Mouse (Mus musculus): ENCODE measurements around the gene Gm10160. TPM values are rescaled to one million over a fixed set of nuclear protein-coding genes. Genes with fewer than 3 reads are reported as not detected.

Gene Gm10160
- polyA plus RNA-seq, 1 experiment = not detected

DNA sequence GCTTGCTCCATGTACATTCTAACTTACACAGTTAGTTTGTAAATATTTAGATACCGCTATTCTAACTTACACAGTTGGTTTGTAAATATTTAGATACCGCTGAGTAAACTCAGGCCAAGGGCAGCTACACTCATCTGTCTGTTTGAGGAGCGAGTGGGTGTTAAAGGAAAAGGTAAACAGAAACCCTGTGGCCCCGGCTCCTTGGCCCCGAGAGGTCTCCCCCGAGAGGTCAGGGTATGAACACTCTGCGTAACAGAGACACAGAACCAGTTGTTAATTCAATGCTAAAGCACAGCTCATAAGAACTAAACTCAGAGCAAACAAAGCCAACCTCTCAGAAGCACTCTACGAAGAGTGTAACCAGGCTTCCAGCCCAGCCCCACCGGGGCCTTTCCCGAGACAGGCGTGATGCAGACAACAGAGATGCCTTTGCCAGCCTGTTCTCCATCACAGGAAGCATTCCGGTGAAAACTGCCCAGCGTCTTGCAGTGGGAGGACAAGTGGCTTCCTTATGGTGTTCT is 17.0 kb upstream of the Gm10160 start:
- no peak overlapping the region for H3K27ac ChIP-seq (ENCODE audit: insufficient read depth, low read depth, low read length)
- no peak overlapping the region for H3K4me3 ChIP-seq (ENCODE audit: insufficient read depth, low read length)
- peaks cover 3% of the 10 kb centered on the region; the same call in 1 of the 2 replicates for H3K4me1 ChIP-seq (ENCODE audit: control insufficient read depth, insufficient read depth, low read length)
- TF ChIP-seq CTCF (IDR thresholded peaks at IDR 0.05; ENCODE audit: low read depth, low read length) (no peak), POLR2A (IDR thresholded peaks at IDR 0.05; ENCODE audit: borderline replicate concordance, low read depth, low read length) (no peak)

DNA sequence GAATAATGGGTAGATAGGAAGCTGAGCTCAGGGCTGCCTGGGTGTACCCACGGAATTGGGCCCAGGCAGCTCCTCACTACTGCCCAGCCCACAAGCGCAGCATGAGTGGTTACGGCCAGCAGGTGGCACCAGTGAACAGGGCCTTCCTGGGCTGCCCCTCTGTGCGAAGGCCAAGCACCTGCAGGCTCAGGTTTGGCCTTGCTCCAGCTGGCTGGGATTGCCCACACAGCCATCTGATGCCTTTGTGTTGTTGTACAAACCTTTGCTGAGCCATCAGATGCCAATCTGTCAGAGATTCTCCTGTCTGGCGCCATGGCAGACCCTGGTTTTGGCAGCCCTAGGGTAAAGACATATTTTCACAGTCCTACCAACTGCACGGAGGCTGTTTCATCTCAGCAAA is 12.6 kb upstream of the Gm10160 start:
- peak; percentile 56; the same call in 1 of the 2 replicates for TF ChIP-seq CTCF (IDR thresholded peaks at IDR 0.05; ENCODE audit: low read depth, low read length)
- no peak for TF ChIP-seq POLR2A (IDR thresholded peaks at IDR 0.05; ENCODE audit: borderline replicate concordance, low read depth, low read length)
- Histone ChIP-seq H3K4me3 (ENCODE audit: insufficient read depth, low read length) (no peak overlapping the region), H3K27ac (ENCODE audit: insufficient read depth, low read depth, low read length) (no peak overlapping the region), H3K4me1 (ENCODE audit: control insufficient read depth, insufficient read depth, low read length) (peaks cover 13% of the 10 kb centered on the region)

DNA sequence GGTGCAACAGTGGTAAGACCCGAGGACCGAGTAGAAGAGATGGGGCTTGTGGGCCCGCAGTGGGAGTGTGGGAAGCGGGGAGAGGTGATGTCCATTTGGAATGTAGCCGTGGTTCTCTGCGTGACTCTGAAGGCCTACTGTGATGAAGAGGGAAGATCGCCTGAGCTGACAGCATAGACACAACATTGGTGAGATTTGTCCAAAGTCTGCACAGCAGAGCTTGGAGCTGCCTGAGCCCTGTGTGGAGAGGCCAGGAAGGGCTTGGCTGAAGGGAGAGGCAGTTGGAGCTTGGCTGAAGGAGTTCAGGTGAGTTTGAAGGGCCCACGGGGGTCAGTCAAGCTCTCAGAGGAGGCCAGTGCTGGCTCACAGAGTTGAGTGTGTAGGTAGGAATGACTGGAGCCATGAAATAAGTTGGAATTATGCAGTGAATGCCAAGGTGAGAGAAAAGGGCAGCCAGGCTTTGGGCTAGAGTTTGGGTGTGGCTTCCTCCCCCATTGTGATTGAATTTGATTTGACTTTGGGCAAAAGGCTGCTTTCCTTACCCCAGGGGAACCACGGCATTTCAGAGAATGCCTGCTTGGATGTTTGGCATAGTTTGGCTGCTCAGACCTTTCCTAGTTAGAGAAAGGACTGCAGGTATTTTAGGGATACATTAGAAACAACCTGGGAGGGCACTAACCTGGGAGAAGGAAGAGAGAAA is 11.8 kb upstream of the Gm10160 start:
- TF ChIP-seq CTCF (IDR thresholded peaks at IDR 0.05; ENCODE audit: low read depth, low read length) = no peak
- no peak for TF ChIP-seq POLR2A (IDR thresholded peaks at IDR 0.05; ENCODE audit: borderline replicate concordance, low read depth, low read length)
- Histone ChIP-seq H3K27ac (ENCODE audit: insufficient read depth, low read depth, low read length) (no peak overlapping the region), H3K4me1 (ENCODE audit: control insufficient read depth, insufficient read depth, low read length) (peaks cover 20% of the 10 kb centered on the region), H3K4me3 (ENCODE audit: insufficient read depth, low read length) (no peak overlapping the region)

DNA sequence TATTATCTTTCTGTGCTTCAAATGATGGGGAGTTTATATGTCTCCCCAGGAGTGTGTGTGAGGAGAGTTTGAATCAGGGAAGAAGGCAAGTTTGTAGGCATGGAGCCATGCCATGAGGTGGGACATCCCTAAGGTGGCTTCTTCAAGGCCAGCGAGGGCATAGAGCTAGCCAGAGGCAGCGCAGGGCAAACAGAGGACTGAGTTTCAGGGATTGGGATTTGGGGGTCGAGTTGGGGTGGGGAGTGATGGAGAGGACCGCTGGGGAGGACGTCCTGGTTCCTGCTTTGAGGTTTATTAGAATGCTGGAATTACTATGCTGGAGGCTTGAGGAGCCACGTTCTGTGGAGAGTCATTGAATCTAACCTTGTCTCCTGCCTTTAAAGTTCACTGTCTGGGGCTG is 10.3 kb upstream of the Gm10160 start:
- H3K4me3 ChIP-seq (ENCODE audit: insufficient read depth, low read length) = no peak overlapping the region
- peaks cover 33% of the 10 kb centered on the region for H3K4me1 ChIP-seq (ENCODE audit: control insufficient read depth, insufficient read depth, low read length)
- no peak for TF ChIP-seq CTCF (IDR thresholded peaks at IDR 0.05; ENCODE audit: low read depth, low read length)
- no peak for TF ChIP-seq POLR2A (IDR thresholded peaks at IDR 0.05; ENCODE audit: borderline replicate concordance, low read depth, low read length)
- no peak overlapping the region for H3K27ac ChIP-seq (ENCODE audit: insufficient read depth, low read depth, low read length)

DNA sequence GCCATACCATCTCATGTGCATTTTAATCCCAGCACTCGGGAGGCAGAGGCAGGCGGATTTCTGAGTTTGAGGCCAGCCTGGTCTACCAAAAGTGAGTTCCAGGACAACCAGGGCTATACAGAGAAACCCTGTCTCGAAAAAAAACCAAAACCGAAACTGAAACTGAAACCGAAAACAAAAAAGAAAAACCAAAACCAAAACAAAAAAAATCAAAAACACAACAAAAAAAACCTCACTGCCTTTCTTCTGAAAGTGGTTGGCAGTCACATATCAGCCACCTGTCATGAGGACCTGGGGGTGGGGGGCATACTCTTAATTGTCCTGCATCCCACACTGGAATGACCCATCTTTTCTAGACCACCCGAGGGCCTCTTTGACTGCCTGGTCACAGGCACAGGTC is 9.0 kb upstream of the Gm10160 start:
- Histone ChIP-seq H3K4me3 (ENCODE audit: insufficient read depth, low read length) (no peak overlapping the region), H3K27ac (ENCODE audit: insufficient read depth, low read depth, low read length) (no peak overlapping the region), H3K4me1 (ENCODE audit: control insufficient read depth, insufficient read depth, low read length) (peaks cover 33% of the 10 kb centered on the region)
- TF ChIP-seq POLR2A (IDR thresholded peaks at IDR 0.05; ENCODE audit: borderline replicate concordance, low read depth, low read length) = no peak
- no peak for TF ChIP-seq CTCF (IDR thresholded peaks at IDR 0.05; ENCODE audit: low read depth, low read length)

DNA sequence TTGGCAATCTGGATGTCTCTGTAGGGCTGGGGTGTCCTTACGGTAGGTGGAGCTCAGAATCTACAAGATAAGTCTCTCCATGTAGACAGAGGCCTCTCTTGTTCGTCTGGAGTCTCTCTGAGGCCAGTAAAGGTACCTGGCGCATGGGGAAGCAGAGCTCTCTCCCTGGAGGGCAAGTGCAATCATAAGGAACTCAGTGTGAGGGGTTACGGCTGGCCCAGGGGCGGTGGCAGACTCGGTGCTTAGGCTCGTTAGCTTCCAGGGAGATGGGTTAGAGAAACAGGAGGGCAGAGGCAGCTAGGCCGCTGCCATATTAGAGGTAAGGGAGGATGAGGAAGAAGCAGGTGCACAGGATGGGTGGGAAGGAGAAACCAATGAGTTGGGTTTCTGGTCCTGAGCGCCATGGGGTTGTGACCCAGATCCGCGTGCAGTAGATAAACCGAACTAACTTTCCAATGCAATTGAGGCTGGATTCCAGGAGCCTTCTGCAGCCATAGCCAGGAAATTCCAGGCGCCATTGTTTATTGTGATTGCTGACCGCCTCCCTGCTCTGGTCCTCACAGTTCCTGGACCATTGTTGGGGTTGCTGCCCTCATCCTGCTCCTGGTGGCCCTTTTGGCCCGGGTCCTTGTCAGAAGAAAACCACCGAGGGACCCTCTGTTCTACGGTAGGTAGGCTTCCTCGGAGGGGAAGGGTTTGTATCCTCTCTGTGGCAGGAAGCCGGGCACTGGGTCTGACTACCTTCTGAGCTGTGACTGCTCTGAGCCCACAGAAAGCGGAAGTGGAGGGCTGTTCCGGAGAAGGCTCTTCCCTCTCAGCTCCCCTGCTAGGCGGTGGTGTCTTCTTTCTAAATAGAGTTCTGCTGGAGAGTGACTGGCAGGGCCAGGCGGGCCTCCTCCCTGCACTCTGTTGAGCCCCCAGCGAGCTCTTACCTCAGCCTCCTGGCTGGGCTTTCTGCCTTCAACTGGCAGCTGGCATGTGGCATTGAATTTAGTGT is 7.3 kb upstream of the Gm10160 start:
- TF ChIP-seq CTCF (IDR thresholded peaks at IDR 0.05; ENCODE audit: low read depth, low read length) (no peak; the same call in 1 of the 2 replicates), POLR2A (IDR thresholded peaks at IDR 0.05; ENCODE audit: borderline replicate concordance, low read depth, low read length) (no peak)
- Histone ChIP-seq H3K4me3 (ENCODE audit: insufficient read depth, low read length) (peak overlapping the region; percentile 47), H3K4me1 (ENCODE audit: control insufficient read depth, insufficient read depth, low read length) (peaks cover 33% of the 10 kb centered on the region), H3K27ac (ENCODE audit: insufficient read depth, low read depth, low read length) (peak overlapping the region; percentile 79)

DNA sequence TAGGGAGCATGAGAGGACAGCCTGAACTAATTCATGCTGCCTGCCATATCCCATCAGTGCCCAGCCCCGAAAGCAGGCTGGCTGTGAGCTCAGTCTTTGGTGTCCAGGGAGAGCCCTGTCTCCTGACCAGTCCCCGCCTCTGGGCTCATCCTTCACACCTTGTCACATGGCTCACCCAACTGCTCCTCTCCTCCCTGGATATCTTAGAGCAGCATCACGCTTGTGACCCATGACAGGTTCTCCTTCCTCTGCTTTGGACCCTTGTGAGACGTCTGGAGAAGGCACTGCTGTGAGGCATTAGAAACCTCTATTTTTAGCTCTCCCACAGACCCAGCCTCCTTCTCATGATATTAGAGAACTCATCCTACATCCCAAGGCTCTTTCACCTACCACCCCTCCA is 6.3 kb upstream of the Gm10160 start:
- Histone ChIP-seq H3K4me1 (ENCODE audit: control insufficient read depth, insufficient read depth, low read length) (peaks cover 33% of the 10 kb centered on the region), H3K4me3 (ENCODE audit: insufficient read depth, low read length) (no peak overlapping the region), H3K27ac (ENCODE audit: insufficient read depth, low read depth, low read length) (no peak overlapping the region; the same call in 1 of the 2 replicates)

DNA sequence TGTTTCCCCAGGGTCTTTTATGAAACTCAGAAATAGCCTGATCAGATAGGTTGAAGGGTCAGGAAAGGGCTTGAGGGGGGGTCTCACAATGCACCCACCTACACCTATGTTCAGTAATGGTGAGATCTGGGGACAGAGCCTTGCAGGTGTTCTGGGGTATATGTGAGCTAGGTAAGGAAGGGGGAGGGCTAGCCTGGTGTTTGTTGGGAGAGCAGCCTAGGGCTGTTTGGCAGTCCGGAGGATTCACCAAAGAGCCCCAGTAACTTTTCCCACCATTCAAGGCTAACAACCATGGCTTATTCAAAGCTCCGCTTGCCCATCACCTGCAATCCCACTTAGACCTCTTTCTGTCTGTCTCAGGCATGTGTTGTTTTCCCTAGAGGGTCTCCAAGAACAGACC is 5.9 kb upstream of the Gm10160 start:
- H3K27ac ChIP-seq (ENCODE audit: insufficient read depth, low read depth, low read length) = peak overlapping the region; percentile 86
- TF ChIP-seq POLR2A (IDR thresholded peaks at IDR 0.05; ENCODE audit: borderline replicate concordance, low read depth, low read length) (no peak), CTCF (IDR thresholded peaks at IDR 0.05; ENCODE audit: low read depth, low read length) (no peak)
- H3K4me1 ChIP-seq (ENCODE audit: control insufficient read depth, insufficient read depth, low read length) = peaks cover 34% of the 10 kb centered on the region
- peak overlapping the region; percentile 53 for H3K4me3 ChIP-seq (ENCODE audit: insufficient read depth, low read length)

More for the DNA sequence above, 6.3 kb upstream of the Gm10160 start:
- TF ChIP-seq CTCF (IDR thresholded peaks at IDR 0.05; ENCODE audit: low read depth, low read length) (no peak), POLR2A (IDR thresholded peaks at IDR 0.05; ENCODE audit: borderline replicate concordance, low read depth, low read length) (no peak)

DNA sequence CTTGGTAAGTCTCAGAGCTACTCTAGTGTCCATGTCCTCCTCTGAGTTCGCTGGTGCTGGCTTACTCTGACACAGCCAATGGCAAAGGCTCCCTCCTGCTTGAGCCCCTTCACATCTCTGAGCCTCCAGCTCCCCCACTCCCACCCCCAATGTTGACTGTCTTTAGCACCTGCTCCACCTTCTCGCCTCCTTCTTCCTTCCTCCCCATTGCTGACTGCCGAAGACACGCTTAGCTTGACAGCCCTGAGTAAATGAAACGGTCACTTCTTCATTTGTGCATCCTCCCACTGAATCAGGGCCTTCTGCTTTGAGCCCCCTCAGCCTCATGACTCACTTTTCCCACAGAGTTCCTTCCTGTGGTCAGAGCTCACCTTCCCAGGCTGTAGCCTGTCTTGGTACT is 5.4 kb upstream of the Gm10160 start:
- H3K4me1 ChIP-seq (ENCODE audit: control insufficient read depth, insufficient read depth, low read length) = peaks cover 37% of the 10 kb centered on the region
- no peak for TF ChIP-seq CTCF (IDR thresholded peaks at IDR 0.05; ENCODE audit: low read depth, low read length)
- TF ChIP-seq POLR2A (IDR thresholded peaks at IDR 0.05; ENCODE audit: borderline replicate concordance, low read depth, low read length) = no peak

More for the DNA sequence above, 5.4 kb upstream of the Gm10160 start:
- peak overlapping the region; percentile 86 for H3K27ac ChIP-seq (ENCODE audit: insufficient read depth, low read depth, low read length)
- peak overlapping the region; percentile 53 for H3K4me3 ChIP-seq (ENCODE audit: insufficient read depth, low read length)
